Mouse (Mus musculus): ENCODE results near the gene Pmfbp1. TPM values are rescaled to one million over a fixed set of nuclear protein-coding genes. Genes with fewer than 3 reads are reported as not detected.

The Pmfbp1 gene
- polyA plus RNA-seq, 1 experiment, result 0.26 TPM

- no peak for DNase-seq (ENCODE audit: extremely low spot score in 1 of 2, low spot score in 1 of 2)
Observed at GRCm38 (mm10) chr8:109590901-109591300, 97.1 kb downstream of the Pmfbp1 start.

DNA sequence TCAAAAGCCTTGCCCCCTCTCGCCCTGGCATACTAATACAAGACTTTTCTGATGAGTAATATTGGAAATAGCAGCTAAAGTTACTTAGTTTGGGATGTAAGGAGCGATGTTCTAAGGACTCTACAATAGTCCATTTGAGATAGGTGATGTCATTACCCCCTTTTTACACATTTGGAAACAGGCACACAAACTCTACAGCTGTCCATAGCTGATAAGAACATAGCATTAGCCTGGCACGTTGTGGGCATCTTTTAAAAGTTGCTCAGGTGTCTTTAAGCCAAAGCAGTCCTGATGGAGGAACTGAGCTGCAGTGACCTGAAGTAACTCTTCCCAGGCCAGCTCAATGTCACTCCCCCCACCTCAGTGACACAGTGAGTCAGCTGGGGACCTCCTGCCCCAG is 97.5 kb downstream of the Pmfbp1 start:
- DNase-seq (ENCODE audit: extremely low spot score in 1 of 2, low spot score in 1 of 2), result no peak

GRCm38 (mm10) chr8:109592164-109592563 is 98.3 kb downstream of the Pmfbp1 start:
- DNase-seq (ENCODE audit: extremely low spot score in 1 of 2, low spot score in 1 of 2), result no peak

Other genes with a start within 250 kb of the Pmfbp1 start
- 20.1 and 20.4 TPM in 2 replicates for gene Dhx38, start 71.8 kb downstream of the Pmfbp1 start, polyA plus RNA-seq (2012; rRNA removed)
- gene Txnl4b, start 71.9 kb downstream of the Pmfbp1 start, polyA plus RNA-seq (2012; rRNA removed), result 12.5 and 15.4 TPM in 2 replicates
- gene Hp, start 85.1 kb downstream of the Pmfbp1 start, polyA plus RNA-seq (2012; rRNA removed), result 0.15 and 0.30 TPM in 2 replicates
- 24.3 and 25.4 TPM in 2 replicates for gene Dhodh, start 114.6 kb downstream of the Pmfbp1 start, polyA plus RNA-seq (2012; rRNA removed)
- gene Pkd1l3, start 120.5 kb downstream of the Pmfbp1 start, polyA plus RNA-seq (2012; rRNA removed), result 0.62 and 0.71 TPM in 2 replicates
- gene Ist1, start 199.2 kb downstream of the Pmfbp1 start, polyA plus RNA-seq (2012; rRNA removed), result 104 and 110 TPM in 2 replicates
- gene Zfp821, start 211.5 kb downstream of the Pmfbp1 start, polyA plus RNA-seq (2012; rRNA removed), result 53.2 TPM in 2 replicates
- 15.0 and 15.4 TPM in 2 replicates for gene Atxn1l, start 243.7 kb downstream of the Pmfbp1 start, polyA plus RNA-seq (2012; rRNA removed)